Mouse (Mus musculus) kidney, postnatal 0 days (tissue): ENCODE measurements at regions not wholly inside any gene's neighbourhood (a gene's known extent, or its start where the extent isn't known, plus 50 kb on each side); places are given as distances from the start of the nearest gene placed in this dataset.
A peak's percentile ranks its signal among the peaks of the same experiment; 100 is the strongest.

ENCODE experiments used
- ATAC-seq: fragments of 200-750 bp; cut with Nextera tagmentation; replicated peaks from 2 replicates; pipeline ENCODE4 v1.8.0; 2017; ENCODE audit warnings: low read depth, moderate number of reproducible peaks, moderate TSS enrichment, moderate library complexity; ENCODE audit not compliant: low FRiP score
- DNase-seq: peaks from one replicate; pipeline ENCODE4 v3.0.0-alpha.2; 2016; ENCODE audit warnings: low spot score
- H3K27ac ChIP-seq: fragments of 300-500 bp; sonication (generic); 2 replicates; pipeline ENCODE4 v1.5.1; 2014; ENCODE audit warnings: mild to moderate bottlenecking
- H3K27me3 ChIP-seq: fragments of 300-500 bp; sonication (generic); 2 replicates; pipeline ENCODE4 v1.6.1; 2014; ENCODE audit warnings: low read length, mixed read lengths; ENCODE audit not compliant: insufficient read depth
- H3K36me3 ChIP-seq: fragments of 300-500 bp; sonication (generic); 2 replicates; pipeline ENCODE4 v1.6.1; 2014; ENCODE audit warnings: low read length, mixed read lengths; ENCODE audit not compliant: insufficient read depth
- H3K4me1 ChIP-seq: fragments of 300-500 bp; sonication (generic); replicated peaks from 2 replicates; pipeline ENCODE4 v1.6.1; 2014; ENCODE audit warnings: antibody characterized with exemption, low read length, mixed read lengths; ENCODE audit not compliant: insufficient read depth
- H3K4me2 ChIP-seq: fragments of 300-500 bp; sonication (generic); 2 replicates; pipeline ENCODE4 v1.6.1; 2014; ENCODE audit warnings: mild to moderate bottlenecking, low read length, moderate library complexity, mixed read lengths
- H3K4me3 ChIP-seq: fragments of 300-500 bp; sonication (generic); replicated peaks from 2 replicates; pipeline ENCODE4 v1.5.1; 2014; ENCODE audit warnings: low read depth, low read length
- H3K9ac ChIP-seq: fragments of 300-500 bp; sonication (generic); 2 replicates; pipeline ENCODE4 v1.6.1; 2014; ENCODE audit warnings: low read depth, low read length
- H3K9me3 ChIP-seq: fragments of 300-500 bp; sonication (generic); replicated peaks from 2 replicates; pipeline ENCODE4 v1.6.1; 2016; ENCODE audit warnings: low read length, inconsistent platforms, mixed read lengths
- CTCF ChIP-seq: IDR thresholded peaks from 2 replicates; pipeline ENCODE4 v1.5.1; 2016; ENCODE audit warnings: antibody characterized with exemption, low read depth, mild to moderate bottlenecking, moderate library complexity
- WGBS: fragments of 180-500 bp; shearing (Covaris S2); extraction: QIAGEN DNeasy Blood & Tissue Kit; methylation state at CpG from one replicate; pipeline ENCODE4 v1.1.7; 2014; 5-methylcytosine and 5-hydroxymethylcytosine counted together

- no peak overlapping the region for H3K9ac ChIP-seq
- 85% methylated on average over 3 of the region's 3 CpGs for WGBS
- H3K36me3 ChIP-seq, result no peaks in the 10 kb centered on the region
- no peak overlapping the region for H3K27ac ChIP-seq
- no peak for ATAC-seq
- no peaks in the 10 kb centered on the region for H3K9me3 ChIP-seq
- H3K27me3 ChIP-seq, result no peaks in the 10 kb centered on the region
- TF ChIP-seq CTCF, result 0 out of 2 replicates have a peak, but pooled peaks have one; percentile 3
- DNase-seq, result no peak
- no peak overlapping the region for H3K4me3 ChIP-seq
- H3K4me2 ChIP-seq, result no peak overlapping the region
- no peaks in the 10 kb centered on the region for H3K4me1 ChIP-seq
Observed at GRCm38 (mm10) chr9:41359286-41359685, 197.8 kb upstream of the Ubash3b start.

- Histone ChIP-seq H3K27ac (no peak overlapping the region), H3K36me3 (no peaks in the 10 kb centered on the region), H3K4me1 (no peaks in the 10 kb centered on the region), H3K9me3 (no peaks in the 10 kb centered on the region), H3K4me3 (no peak overlapping the region), H3K9ac (no peak overlapping the region), H3K4me2 (no peak overlapping the region), H3K27me3 (no peaks in the 10 kb centered on the region)
- no peak for ATAC-seq
- no peak for TF ChIP-seq CTCF
- no peak for DNase-seq
- 68% methylated on average over 2 of the region's 2 CpGs for whole genome bisulfite sequencing
Observed at GRCm38 (mm10) chr9:41345338-41345737, 183.8 kb upstream of the Ubash3b start.

- H3K27ac ChIP-seq, result no peak overlapping the region
- H3K36me3 ChIP-seq, result no peaks in the 10 kb centered on the region
- no peak overlapping the region for H3K4me3 ChIP-seq
- H3K4me1 ChIP-seq, result peaks cover 7% of the 10 kb centered on the region
- H3K9me3 ChIP-seq, result no peaks in the 10 kb centered on the region
- TF ChIP-seq CTCF, result no peak
- H3K9ac ChIP-seq, result no peak overlapping the region
- DNase-seq (no peak), ATAC-seq (no peak)
- no peaks in the 10 kb centered on the region for H3K27me3 ChIP-seq
- WGBS, result 61% methylated on average over 2 of the region's 2 CpGs
- H3K4me2 ChIP-seq, result no peak overlapping the region
Observed at GRCm38 (mm10) chr9:41337375-41337774, 175.9 kb upstream of the Ubash3b start.

GRCm38 (mm10) chr9:41336801-41337200 lies 175.3 kb upstream of the Ubash3b start:
- WGBS, result 68% methylated on average over 6 of the region's 6 CpGs
- H3K4me1 ChIP-seq, result peaks cover 7% of the 10 kb centered on the region
- no peak for DNase-seq
- H3K4me3 ChIP-seq, result no peak overlapping the region
- H3K27ac ChIP-seq, result no peak overlapping the region
- H3K27me3 ChIP-seq, result no peaks in the 10 kb centered on the region
- no peak overlapping the region for H3K9ac ChIP-seq
- no peaks in the 10 kb centered on the region for H3K9me3 ChIP-seq
- no peak for TF ChIP-seq CTCF
- H3K4me2 ChIP-seq, result no peak overlapping the region
- no peaks in the 10 kb centered on the region for H3K36me3 ChIP-seq
- ATAC-seq, result no peak

- DNase-seq (no peak), ATAC-seq (no peak)
- Histone ChIP-seq H3K9me3 (no peaks in the 10 kb centered on the region), H3K27me3 (no peaks in the 10 kb centered on the region), H3K27ac (no peak overlapping the region), H3K4me1 (peaks cover 7% of the 10 kb centered on the region), H3K36me3 (no peaks in the 10 kb centered on the region), H3K4me3 (no peak overlapping the region), H3K9ac (0 out of 2 replicates have a peak overlapping the region, but pooled peaks have one; percentile 27), H3K4me2 (no peak overlapping the region)
- TF ChIP-seq CTCF, result no peak
- 28% methylated on average over 10 of the region's 10 CpGs for WGBS
Observed at GRCm38 (mm10) chr9:41334462-41335241, 173.2 kb upstream of the Ubash3b start.

- Histone ChIP-seq H3K36me3 (no peaks in the 10 kb centered on the region), H3K27ac (no peak overlapping the region), H3K4me3 (no peak overlapping the region), H3K27me3 (no peaks in the 10 kb centered on the region), H3K4me1 (peaks cover 11% of the 10 kb centered on the region), H3K4me2 (no peak overlapping the region), H3K9me3 (no peaks in the 10 kb centered on the region), H3K9ac (no peak overlapping the region)
- WGBS, result 100% methylated on average over 1 of the region's 1 CpGs
- no peak for TF ChIP-seq CTCF
- no peak for ATAC-seq
- DNase-seq, result no peak
Observed at GRCm38 (mm10) chr9:41333526-41333925, 172.0 kb upstream of the Ubash3b start.
